Mouse (Mus musculus) embryo, embryonic 11 days (tissue): ENCODE results near the gene A630089N07Rik.
A peak's percentile ranks its signal among the peaks of the same experiment; 100 is the strongest.

ENCODE experiments used
- DNase-seq: peaks from one replicate; pipeline ENCODE4 v3.0.0-alpha.2; 2015

Gene A630089N07Rik

GRCm38 (mm10) chr16:97961381-97962150 lies 120.7 kb downstream of the A630089N07Rik start:
- no peak for DNase-seq

- no peak for DNase-seq
Measured at GRCm38 (mm10) chr16:97960348-97960747, 121.9 kb downstream of the A630089N07Rik start.

GRCm38 (mm10) chr16:97958401-97958973 lies 123.8 kb downstream of the A630089N07Rik start:
- DNase-seq: no peak

GRCm38 (mm10) chr16:97957626-97958025 lies 124.6 kb downstream of the A630089N07Rik start:
- DNase-seq: peak; percentile 15

- DNase-seq: no peak
Measured at GRCm38 (mm10) chr16:97956011-97956410, 126.2 kb downstream of the A630089N07Rik start.

GRCm38 (mm10) chr16:97953300-97953699 lies 128.9 kb downstream of the A630089N07Rik start:
- DNase-seq: no peak

GRCm38 (mm10) chr16:97952801-97953200 lies 129.4 kb downstream of the A630089N07Rik start:
- DNase-seq: no peak

GRCm38 (mm10) chr16:97952371-97952770 lies 129.9 kb downstream of the A630089N07Rik start:
- DNase-seq: no peak
